Mouse (Mus musculus) embryonic fibroblast, embryonic 13.5 days (primary cell): ENCODE measurements at regions not wholly inside any gene's neighbourhood (a gene's known extent, or its start where the extent isn't known, plus 50 kb on each side); places are given as distances from the start of the nearest gene placed in this dataset.

Experiments
- CTCF ChIP-seq: IDR thresholded peaks from 2 replicates; pipeline ENCODE4 v1.5.1; 2011; ENCODE audit warnings: mild to moderate bottlenecking, control low read depth, low read length, moderate library complexity, borderline replicate concordance; ENCODE audit not compliant: insufficient read depth
- POLR2A ChIP-seq: IDR thresholded peaks from 2 replicates; pipeline ENCODE4 v1.6.1; 2011; ENCODE audit warnings: low read depth, mild to moderate bottlenecking, control low read depth, low read length, moderate library complexity

DNA sequence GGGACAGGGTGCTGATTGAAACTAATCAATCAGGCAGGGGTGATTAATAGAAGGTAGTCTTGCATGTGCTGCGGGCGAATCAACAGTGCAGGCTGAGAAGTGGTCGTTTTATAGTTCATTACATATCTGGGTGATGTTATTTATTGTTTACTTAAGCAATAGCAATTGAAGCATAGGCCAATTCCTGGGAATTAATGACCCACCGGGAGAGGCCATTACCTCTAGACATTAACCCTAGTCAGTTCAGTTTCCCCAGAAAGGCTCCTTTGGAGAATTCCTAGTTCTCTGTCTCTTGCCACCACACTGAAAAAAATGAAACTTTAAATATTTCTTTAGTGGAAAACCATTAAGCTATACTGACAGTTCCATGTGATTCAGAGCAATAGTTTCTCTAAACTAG lies 236.6 kb downstream of the Samd5 start:
- TF ChIP-seq CTCF (no peak), POLR2A (no peak)
